Mouse (Mus musculus) G1E (cell line): ENCODE data around the gene 4430402I18Rik.

Source experiments
- CTCF ChIP-seq: IDR thresholded peaks from 2 replicates; pipeline ENCODE4 v1.5.1; 2012; ENCODE audit warnings: low read depth, low read length, inconsistent platforms, mixed read lengths
- GATA1 ChIP-seq: IDR thresholded peaks from 2 replicates; pipeline ENCODE4 v1.6.1; 2012; ENCODE audit warnings: borderline replicate concordance, low read length, inconsistent platforms, mixed read lengths
- TAL1 ChIP-seq: conservative IDR thresholded peaks from 2 replicates; pipeline ENCODE4 v1.6.1; 2012; ENCODE audit warnings: low read depth, low read length, inconsistent platforms, mixed read lengths

- TF ChIP-seq GATA1 (no peak), CTCF (no peak), TAL1 (no peak)
These were observed 112.8 kb downstream of the 4430402I18Rik start for GRCm38 (mm10) chr19:28854831-28855230.
